Mouse (Mus musculus): ENCODE results near the gene Srsf2. TPM values are rescaled to one million over a fixed set of nuclear protein-coding genes. Genes with fewer than 3 reads are reported as not detected.
"Not testable (repeated sequence)": the region's sequence is repeated elsewhere in the genome, so short reads cannot be mapped to it uniquely, and the experiment has no call there.

Srsf2 gene
- total and polyA plus RNA-seq, 2 experiments from 2014 or later, result 196 to 484 TPM

- 95% methylated on average over 1 of the region's 1 CpGs for WGBS
Measured at GRCm38 (mm10) chr11:116834954-116835353, 17.9 kb downstream of the Srsf2 start.

GRCm38 (mm10) chr11:116832172-116832685 lies 20.7 kb downstream of the Srsf2 start:
- H3K4me2 ChIP-seq (ENCODE audit: low read depth, low read length, poor library complexity, severe bottlenecking), result no peak overlapping the region
- peak; percentile 32 for DNase-seq (ENCODE audit: low spot score)

More at GRCm38 (mm10) chr11:116834954-116835353, 17.9 kb downstream of the Srsf2 start:
- ATAC-seq (ENCODE audit: low FRiP score) (no peak), DNase-seq (ENCODE audit: low spot score) (no peak)
- peaks cover 57% of the 10 kb centered on the region for H3K36me3 ChIP-seq (ENCODE audit: insufficient read depth, low read length)
- H3K4me3 ChIP-seq (ENCODE audit: low read depth, low read length), result no peak overlapping the region
- H3K4me2 ChIP-seq (ENCODE audit: low read depth, low read length, poor library complexity, severe bottlenecking), result no peak overlapping the region
- no peak overlapping the region for H3K27ac ChIP-seq (ENCODE audit: low read depth, low read length)
- H3K4me1 ChIP-seq (ENCODE audit: insufficient read depth, low read length), result no peaks in the 10 kb centered on the region
- TF ChIP-seq CTCF (IDR thresholded peaks at IDR 0.05), result no peak
- H3K9ac ChIP-seq (replicated peaks; ENCODE audit: low read length, poor library complexity, severe bottlenecking), result no peak overlapping the region
- H3K9me3 ChIP-seq (ENCODE audit: low read length), result no peaks in the 10 kb centered on the region
- no peaks in the 10 kb centered on the region for H3K27me3 ChIP-seq (ENCODE audit: insufficient read depth, low read length)

DNA sequence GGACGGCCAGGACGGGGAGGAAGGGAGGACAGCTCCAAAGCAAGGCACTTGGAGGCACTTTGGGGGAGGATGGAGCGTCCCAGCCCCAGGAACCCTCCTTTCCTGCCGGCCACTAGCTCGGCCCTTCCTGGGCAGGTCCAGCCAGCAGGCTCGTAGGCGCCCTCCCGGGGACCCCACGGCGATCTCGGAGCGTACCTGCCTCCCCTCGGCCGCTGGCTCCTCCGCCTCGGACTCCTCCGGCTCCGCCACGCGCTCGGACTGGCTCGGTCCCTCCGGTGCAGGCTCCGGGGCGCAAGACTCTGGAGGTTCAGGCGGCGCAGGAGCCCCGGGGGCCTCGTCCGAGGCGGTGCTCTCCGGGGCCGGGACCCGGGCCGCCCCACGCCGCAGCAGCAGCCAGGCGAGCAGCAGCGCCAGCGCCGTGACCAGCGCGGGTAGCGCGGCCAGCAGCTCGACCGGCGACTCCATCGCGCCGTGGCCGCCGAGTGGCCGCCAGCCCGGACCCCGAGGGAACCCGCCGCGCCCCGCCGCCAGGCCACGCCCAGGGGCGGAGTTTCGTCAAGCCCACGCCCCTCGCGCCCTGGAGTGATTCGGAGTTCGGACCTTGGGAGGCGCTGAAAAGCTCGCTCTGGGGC lies 25.2 kb downstream of the Srsf2 start, which contains the start of gene Mxra7:
Gene Mxra7 (minus strand): TSS at position 513 of the 632 bp plus-strand sequence.
- Histone ChIP-seq H3K36me3 (ENCODE audit: insufficient read depth, low read length) (no peaks in the 10 kb centered on the region), H3K4me2 (ENCODE audit: low read depth, low read length, poor library complexity, severe bottlenecking) (peak within 1 kb of the TSS; percentile 91), H3K9me3 (ENCODE audit: low read length) (no peaks in the 10 kb centered on the region), H3K4me1 (ENCODE audit: insufficient read depth, low read length) (peaks cover 6% of the 10 kb centered on the region; the same call in 1 of the 2 replicates), H3K9ac (replicated peaks; ENCODE audit: low read length, poor library complexity, severe bottlenecking) (peak within 1 kb of the TSS; percentile 74), H3K27ac (ENCODE audit: low read depth, low read length) (peak within 1 kb of the TSS; percentile 57), H3K4me3 (ENCODE audit: low read depth, low read length) (peak within 1 kb of the TSS; percentile 67), H3K27me3 (ENCODE audit: insufficient read depth, low read length) (no peaks in the 10 kb centered on the region)
- DNase-seq (ENCODE audit: low spot score), result peak; percentile 66
- peak; percentile 53; the same call in 1 of the 2 replicates for ATAC-seq (ENCODE audit: low FRiP score)
- 1% methylated on average over 69 of the region's 71 CpGs for WGBS
- no peak for TF ChIP-seq CTCF (IDR thresholded peaks at IDR 0.05)

More at GRCm38 (mm10) chr11:116832172-116832685, 20.7 kb downstream of the Srsf2 start:
- 16% methylated on average over 4 of the region's 4 CpGs for WGBS
- no peak for ATAC-seq (ENCODE audit: low FRiP score)
- no peak overlapping the region for H3K27ac ChIP-seq (ENCODE audit: low read depth, low read length)
- no peak overlapping the region for H3K4me3 ChIP-seq (ENCODE audit: low read depth, low read length)
- no peaks in the 10 kb centered on the region for H3K27me3 ChIP-seq (ENCODE audit: insufficient read depth, low read length)
- H3K9me3 ChIP-seq (ENCODE audit: low read length), result no peaks in the 10 kb centered on the region
- H3K9ac ChIP-seq (replicated peaks; ENCODE audit: low read length, poor library complexity, severe bottlenecking), result no peak overlapping the region
- peaks cover 34% of the 10 kb centered on the region for H3K36me3 ChIP-seq (ENCODE audit: insufficient read depth, low read length)
- H3K4me1 ChIP-seq (ENCODE audit: insufficient read depth, low read length), result peaks cover 6% of the 10 kb centered on the region; the same call in 1 of the 2 replicates
- no peak for TF ChIP-seq CTCF (IDR thresholded peaks at IDR 0.05)

- H3K27me3 ChIP-seq (ENCODE audit: insufficient read depth, low read length), result no peaks in the 10 kb centered on the region
- peak overlapping the region; percentile 74 for H3K9ac ChIP-seq (replicated peaks; ENCODE audit: low read length, poor library complexity, severe bottlenecking)
- H3K4me3 ChIP-seq (ENCODE audit: low read depth, low read length), result peak overlapping the region; percentile 67
- WGBS, result 11% methylated on average over 17 of the region's 17 CpGs
- H3K36me3 ChIP-seq (ENCODE audit: insufficient read depth, low read length), result no peaks in the 10 kb centered on the region
- DNase-seq (ENCODE audit: low spot score) (peak; percentile 64), ATAC-seq (ENCODE audit: low FRiP score) (peak; percentile 18; the same call in 1 of the 2 replicates)
- H3K9me3 ChIP-seq (ENCODE audit: low read length), result no peaks in the 10 kb centered on the region
- H3K27ac ChIP-seq (ENCODE audit: low read depth, low read length), result 0 out of 2 replicates have a peak overlapping the region, but pooled peaks have one; percentile 57
- no peak for TF ChIP-seq CTCF (IDR thresholded peaks at IDR 0.05)
- peaks cover 6% of the 10 kb centered on the region; the same call in 1 of the 2 replicates for H3K4me1 ChIP-seq (ENCODE audit: insufficient read depth, low read length)
- peak overlapping the region; percentile 91 for H3K4me2 ChIP-seq (ENCODE audit: low read depth, low read length, poor library complexity, severe bottlenecking)
Measured at GRCm38 (mm10) chr11:116826550-116827504, 26.1 kb downstream of the Srsf2 start.

GRCm38 (mm10) chr11:116825230-116825629 lies 27.7 kb downstream of the Srsf2 start:
- Histone ChIP-seq H3K9me3 (ENCODE audit: low read length) (no peaks in the 10 kb centered on the region), H3K27me3 (ENCODE audit: insufficient read depth, low read length) (no peaks in the 10 kb centered on the region), H3K36me3 (ENCODE audit: insufficient read depth, low read length) (no peaks in the 10 kb centered on the region), H3K4me3 (ENCODE audit: low read depth, low read length) (no peak overlapping the region), H3K27ac (ENCODE audit: low read depth, low read length) (no peak overlapping the region), H3K4me2 (ENCODE audit: low read depth, low read length, poor library complexity, severe bottlenecking) (no peak overlapping the region), H3K4me1 (ENCODE audit: insufficient read depth, low read length) (peaks cover 6% of the 10 kb centered on the region; the same call in 1 of the 2 replicates), H3K9ac (replicated peaks; ENCODE audit: low read length, poor library complexity, severe bottlenecking) (no peak overlapping the region)
- ATAC-seq (ENCODE audit: low FRiP score) (no peak), DNase-seq (ENCODE audit: low spot score) (no peak)
- TF ChIP-seq CTCF (IDR thresholded peaks at IDR 0.05), result no peak
- whole genome bisulfite sequencing, result 33% methylated on average over 4 of the region's 5 CpGs

GRCm38 (mm10) chr11:116823885-116824284 lies 29.0 kb downstream of the Srsf2 start:
- DNase-seq (ENCODE audit: low spot score); H3K27me3 ChIP-seq (ENCODE audit: insufficient read depth, low read length); H3K9ac ChIP-seq (replicated peaks; ENCODE audit: low read length, poor library complexity, severe bottlenecking); H3K4me1 ChIP-seq (ENCODE audit: insufficient read depth, low read length); H3K4me3 ChIP-seq (ENCODE audit: low read depth, low read length); H3K27ac ChIP-seq (ENCODE audit: low read depth, low read length); H3K9me3 ChIP-seq (ENCODE audit: low read length); ATAC-seq (ENCODE audit: low FRiP score); H3K36me3 ChIP-seq (ENCODE audit: insufficient read depth, low read length); H3K4me2 ChIP-seq (ENCODE audit: low read depth, low read length, poor library complexity, severe bottlenecking): not testable (repeated sequence)
- WGBS, result 96% methylated on average over 10 of the region's 10 CpGs

Measured in midbrain, postnatal 0 days (tissue).